Mouse (Mus musculus) limb, embryonic 12.5 days (tissue): ENCODE measurements at regions not wholly inside any gene's neighbourhood (a gene's known extent, or its start where the extent isn't known, plus 50 kb on each side); places are given as distances from the start of the nearest gene placed in this dataset.

ENCODE experiments used
- ATAC-seq: fragments of 200-750 bp; cut with Nextera tagmentation; 2 replicates; pipeline ENCODE4 v1.8.0; 2017; ENCODE audit warnings: low read depth, moderate TSS enrichment; ENCODE audit not compliant: insufficient number of reproducible peaks, insufficient read depth, low FRiP score, low TSS enrichment
- H3K27ac ChIP-seq: fragments of 300-500 bp; sonication (generic); 2 replicates; pipeline ENCODE4 v1.5.1; 2016; ENCODE audit warnings: mild to moderate bottlenecking, moderate library complexity
- H3K27me3 ChIP-seq: fragments of 300-500 bp; sonication (generic); 2 replicates; pipeline ENCODE4 v1.6.1; 2016; ENCODE audit warnings: mild to moderate bottlenecking, moderate library complexity
- H3K36me3 ChIP-seq: fragments of 300-500 bp; sonication (generic); 2 replicates; pipeline ENCODE4 v1.6.1; 2016; ENCODE audit warnings: mild to moderate bottlenecking, moderate library complexity
- H3K4me1 ChIP-seq: fragments of 300-500 bp; sonication (generic); replicated peaks from 2 replicates; pipeline ENCODE4 v1.6.1; 2016
- H3K4me2 ChIP-seq: fragments of 300-500 bp; sonication (generic); 2 replicates; pipeline ENCODE4 v1.6.1; 2016; ENCODE audit warnings: mild to moderate bottlenecking, moderate library complexity
- H3K4me3 ChIP-seq: fragments of 300-500 bp; sonication (generic); replicated peaks from 2 replicates; pipeline ENCODE4 v1.5.1; 2016; ENCODE audit warnings: mild to moderate bottlenecking
- H3K9ac ChIP-seq: fragments of 300-500 bp; sonication (generic); replicated peaks from 2 replicates; pipeline ENCODE4 v1.6.1; 2016; ENCODE audit warnings: mild to moderate bottlenecking, moderate library complexity
- H3K9me3 ChIP-seq: fragments of 300-500 bp; sonication (generic); 2 replicates; pipeline ENCODE4 v1.6.1; 2016; ENCODE audit warnings: mild to moderate bottlenecking, moderate library complexity
- WGBS: fragments of 180-500 bp; shearing (Covaris S2); methylation state at CpG from one replicate; pipeline ENCODE4 v1.1.7; 2016; 5-methylcytosine and 5-hydroxymethylcytosine counted together

- 80% methylated on average over 4 of the region's 4 CpGs for WGBS
- no peak overlapping the region for H3K4me2 ChIP-seq
- H3K27ac ChIP-seq = no peak overlapping the region
- no peak overlapping the region for H3K9ac ChIP-seq
- H3K4me3 ChIP-seq = no peak overlapping the region
- H3K4me1 ChIP-seq = no peaks in the 10 kb centered on the region
- ATAC-seq = no peak
- no peaks in the 10 kb centered on the region for H3K9me3 ChIP-seq
- no peaks in the 10 kb centered on the region for H3K36me3 ChIP-seq
- H3K27me3 ChIP-seq = no peaks in the 10 kb centered on the region
Measured at GRCm38 (mm10) chr16:76232680-76233079, 140.9 kb downstream of the Nrip1 start.

- Histone ChIP-seq H3K4me2 (no peak overlapping the region), H3K9me3 (no peaks in the 10 kb centered on the region), H3K27me3 (no peaks in the 10 kb centered on the region), H3K36me3 (no peaks in the 10 kb centered on the region), H3K4me3 (no peak overlapping the region), H3K9ac (no peak overlapping the region), H3K4me1 (no peaks in the 10 kb centered on the region), H3K27ac (no peak overlapping the region)
- 54% methylated on average over 3 of the region's 3 CpGs for WGBS
- ATAC-seq = no peak
Measured at GRCm38 (mm10) chr16:76232174-76232573, 141.5 kb downstream of the Nrip1 start.

- WGBS = 93% methylated on average over 4 of the region's 4 CpGs
- H3K9ac ChIP-seq = no peak overlapping the region
- H3K36me3 ChIP-seq = no peaks in the 10 kb centered on the region
- H3K27me3 ChIP-seq = no peaks in the 10 kb centered on the region
- no peak overlapping the region for H3K4me2 ChIP-seq
- H3K4me1 ChIP-seq = no peaks in the 10 kb centered on the region
- H3K4me3 ChIP-seq = no peak overlapping the region
- H3K27ac ChIP-seq = no peak overlapping the region
- H3K9me3 ChIP-seq = no peaks in the 10 kb centered on the region
- ATAC-seq = no peak
Measured at GRCm38 (mm10) chr16:76230516-76231302, 142.9 kb downstream of the Nrip1 start.

- Histone ChIP-seq H3K9ac (no peak overlapping the region), H3K4me2 (no peak overlapping the region), H3K27ac (no peak overlapping the region), H3K9me3 (no peaks in the 10 kb centered on the region), H3K27me3 (no peaks in the 10 kb centered on the region), H3K4me1 (peaks cover 13% of the 10 kb centered on the region), H3K36me3 (no peaks in the 10 kb centered on the region), H3K4me3 (no peak overlapping the region)
- 93% methylated on average over 4 of the region's 4 CpGs for whole genome bisulfite sequencing
- ATAC-seq = no peak
Measured at GRCm38 (mm10) chr16:76228451-76228850, 145.2 kb downstream of the Nrip1 start.

GRCm38 (mm10) chr16:76226446-76226845, 147.2 kb downstream of the Nrip1 start:
- H3K9ac ChIP-seq = no peak overlapping the region
- no peaks in the 10 kb centered on the region for H3K36me3 ChIP-seq
- no peak overlapping the region for H3K4me2 ChIP-seq
- H3K27me3 ChIP-seq = no peaks in the 10 kb centered on the region
- H3K27ac ChIP-seq = no peak overlapping the region
- WGBS = 76% methylated on average over 7 of the region's 7 CpGs
- no peak overlapping the region for H3K4me3 ChIP-seq
- ATAC-seq = no peak
- no peaks in the 10 kb centered on the region for H3K9me3 ChIP-seq
- peaks cover 17% of the 10 kb centered on the region for H3K4me1 ChIP-seq

GRCm38 (mm10) chr16:76225587-76226226, 147.9 kb downstream of the Nrip1 start:
- Histone ChIP-seq H3K4me1 (peaks cover 17% of the 10 kb centered on the region), H3K9me3 (no peaks in the 10 kb centered on the region), H3K27me3 (no peaks in the 10 kb centered on the region), H3K9ac (no peak overlapping the region), H3K36me3 (no peaks in the 10 kb centered on the region), H3K27ac (no peak overlapping the region), H3K4me3 (no peak overlapping the region), H3K4me2 (no peak overlapping the region)
- ATAC-seq = no peak
- 72% methylated on average over 12 of the region's 12 CpGs for WGBS

- Histone ChIP-seq H3K27ac (no peak overlapping the region), H3K4me2 (no peak overlapping the region), H3K36me3 (no peaks in the 10 kb centered on the region), H3K4me3 (no peak overlapping the region), H3K4me1 (peaks cover 17% of the 10 kb centered on the region), H3K27me3 (no peaks in the 10 kb centered on the region), H3K9me3 (no peaks in the 10 kb centered on the region), H3K9ac (no peak overlapping the region)
- ATAC-seq = no peak
- 29% methylated on average over 9 of the region's 9 CpGs for WGBS
Measured at GRCm38 (mm10) chr16:76224901-76225586, 148.6 kb downstream of the Nrip1 start.

GRCm38 (mm10) chr16:76223716-76224115, 149.9 kb downstream of the Nrip1 start:
- peaks cover 17% of the 10 kb centered on the region for H3K4me1 ChIP-seq
- no peak for ATAC-seq
- no peak overlapping the region for H3K4me2 ChIP-seq
- 30% methylated on average over 4 of the region's 4 CpGs for WGBS
- no peaks in the 10 kb centered on the region for H3K36me3 ChIP-seq
- no peaks in the 10 kb centered on the region for H3K9me3 ChIP-seq
- H3K27ac ChIP-seq = no peak overlapping the region
- H3K4me3 ChIP-seq = no peak overlapping the region
- no peaks in the 10 kb centered on the region for H3K27me3 ChIP-seq
- H3K9ac ChIP-seq = no peak overlapping the region

GRCm38 (mm10) chr16:76222960-76223359, 150.7 kb downstream of the Nrip1 start:
- H3K36me3 ChIP-seq = no peaks in the 10 kb centered on the region
- peaks cover 17% of the 10 kb centered on the region for H3K4me1 ChIP-seq
- no peaks in the 10 kb centered on the region for H3K9me3 ChIP-seq
- no peak overlapping the region for H3K4me3 ChIP-seq
- H3K27me3 ChIP-seq = no peaks in the 10 kb centered on the region
- H3K27ac ChIP-seq = no peak overlapping the region
- no peak overlapping the region for H3K4me2 ChIP-seq
- no peak for ATAC-seq
- H3K9ac ChIP-seq = no peak overlapping the region
- 69% methylated on average over 5 of the region's 5 CpGs for WGBS

GRCm38 (mm10) chr16:76220466-76220865, 153.2 kb downstream of the Nrip1 start:
- Histone ChIP-seq H3K4me3 (no peak overlapping the region), H3K4me1 (peaks cover 17% of the 10 kb centered on the region), H3K27me3 (no peaks in the 10 kb centered on the region), H3K36me3 (no peaks in the 10 kb centered on the region), H3K4me2 (no peak overlapping the region), H3K9ac (no peak overlapping the region), H3K27ac (no peak overlapping the region), H3K9me3 (no peaks in the 10 kb centered on the region)
- 60% methylated on average over 3 of the region's 3 CpGs for WGBS
- ATAC-seq = no peak

- H3K4me1 ChIP-seq = peaks cover 11% of the 10 kb centered on the region
- no peak overlapping the region for H3K27ac ChIP-seq
- H3K9ac ChIP-seq = no peak overlapping the region
- no peak for ATAC-seq
- no peaks in the 10 kb centered on the region for H3K36me3 ChIP-seq
- no peaks in the 10 kb centered on the region for H3K27me3 ChIP-seq
- no peak overlapping the region for H3K4me3 ChIP-seq
- no peaks in the 10 kb centered on the region for H3K9me3 ChIP-seq
- no peak overlapping the region for H3K4me2 ChIP-seq
Measured at GRCm38 (mm10) chr16:76219233-76219632, 154.4 kb downstream of the Nrip1 start.
